Mouse (Mus musculus) bone marrow, adult 2 months (tissue): Measurements from ENCODE around the gene Setd1b. TPM values are rescaled to one million over a fixed set of nuclear protein-coding genes. Genes with fewer than 3 reads are reported as not detected.

Source experiments
- H3K27ac ChIP-seq: fragments of 200-500 bp; 2 replicates; pipeline ENCODE4 v1.5.1; 2012; ENCODE audit warnings: low read depth, mild to moderate bottlenecking, control low read depth, inconsistent platforms, low read length; ENCODE audit not compliant: control insufficient read depth, poor library complexity, insufficient read depth
- H3K4me1 ChIP-seq: fragments of 200-500 bp; 2 replicates; pipeline ENCODE4 v1.6.1; 2011; ENCODE audit warnings: low read length; ENCODE audit not compliant: control insufficient read depth, insufficient read depth
- H3K4me3 ChIP-seq: fragments of 200-500 bp; replicated peaks from 2 replicates; pipeline ENCODE3; 2011; ENCODE audit warnings: mild to moderate bottlenecking, low read depth, low read length, control low read depth; ENCODE audit not compliant: control insufficient read depth
- CTCF ChIP-seq: fragments of 200-500 bp; IDR thresholded peaks from 2 replicates; pipeline ENCODE4 v1.5.1; 2011; ENCODE audit warnings: low read length, control low read depth; ENCODE audit not compliant: control insufficient read depth, insufficient read depth
- POLR2A ChIP-seq: fragments of 200-500 bp; IDR thresholded peaks from 2 replicates; pipeline ENCODE4 v1.6.1; 2011; ENCODE audit warnings: low read depth, mild to moderate bottlenecking, control low read depth, low read length, borderline replicate concordance; ENCODE audit not compliant: control insufficient read depth
- WGBS: fragments of 180-500 bp; shearing (Covaris S2); methylation state at CpG from one replicate; pipeline ENCODE4 v1.1.7; 2018; 5-methylcytosine and 5-hydroxymethylcytosine counted together
- polyA plus RNA-seq: library from polyadenylated mRNA; stranded (reverse); fragments of >200 nt; gene quantifications from 2 replicates; pipeline ENCODE4 v1.2.4, GENCODE M21; 2011; ENCODE audit warnings: low replicate concordance; ENCODE audit not compliant: missing spikeins, insufficient read depth, insufficient read length

Gene Setd1b
- polyA plus RNA-seq, 1 experiment: 34.2 TPM

GRCm38 (mm10) chr5:123146357-123146756 is 4.4 kb downstream of the Setd1b start:
- Histone ChIP-seq H3K4me3 (no peak overlapping the region), H3K4me1 (peaks cover 3% of the 10 kb centered on the region), H3K27ac (no peak overlapping the region)
- TF ChIP-seq CTCF: no peak
- no peak for TF ChIP-seq POLR2A
- WGBS: 92% methylated on average over 11 of the region's 11 CpGs

DNA sequence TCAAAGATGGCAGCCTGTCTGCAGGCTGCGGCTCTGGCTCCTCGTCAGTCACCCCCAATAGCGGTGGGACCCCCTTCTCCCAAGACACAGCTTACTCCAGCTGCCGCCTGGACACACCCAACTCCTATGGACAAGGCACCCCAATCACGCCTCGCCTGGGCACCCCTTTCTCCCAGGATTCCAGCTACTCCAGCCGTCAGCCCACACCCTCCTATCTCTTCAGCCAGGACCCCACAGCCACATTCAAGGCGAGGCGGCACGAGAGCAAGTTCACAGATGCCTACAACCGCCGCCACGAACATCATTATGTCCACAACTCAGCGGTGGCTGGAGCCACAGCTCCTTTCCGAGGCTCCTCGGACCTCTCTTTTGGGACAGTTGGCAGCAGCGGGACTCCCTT is 5.6 kb downstream of the Setd1b start:
- TF ChIP-seq CTCF (no peak), POLR2A (no peak)
- 89% methylated on average over 17 of the region's 17 CpGs for WGBS
- H3K4me3 ChIP-seq: no peak overlapping the region
- H3K27ac ChIP-seq: no peak overlapping the region
- peaks cover 10% of the 10 kb centered on the region for H3K4me1 ChIP-seq

GRCm38 (mm10) chr5:123148073-123148722 is 6.2 kb downstream of the Setd1b start:
- peaks cover 15% of the 10 kb centered on the region for H3K4me1 ChIP-seq
- no peak overlapping the region for H3K27ac ChIP-seq
- TF ChIP-seq POLR2A (no peak), CTCF (no peak)
- WGBS: 92% methylated on average over 25 of the region's 25 CpGs
- H3K4me3 ChIP-seq: no peak overlapping the region

DNA sequence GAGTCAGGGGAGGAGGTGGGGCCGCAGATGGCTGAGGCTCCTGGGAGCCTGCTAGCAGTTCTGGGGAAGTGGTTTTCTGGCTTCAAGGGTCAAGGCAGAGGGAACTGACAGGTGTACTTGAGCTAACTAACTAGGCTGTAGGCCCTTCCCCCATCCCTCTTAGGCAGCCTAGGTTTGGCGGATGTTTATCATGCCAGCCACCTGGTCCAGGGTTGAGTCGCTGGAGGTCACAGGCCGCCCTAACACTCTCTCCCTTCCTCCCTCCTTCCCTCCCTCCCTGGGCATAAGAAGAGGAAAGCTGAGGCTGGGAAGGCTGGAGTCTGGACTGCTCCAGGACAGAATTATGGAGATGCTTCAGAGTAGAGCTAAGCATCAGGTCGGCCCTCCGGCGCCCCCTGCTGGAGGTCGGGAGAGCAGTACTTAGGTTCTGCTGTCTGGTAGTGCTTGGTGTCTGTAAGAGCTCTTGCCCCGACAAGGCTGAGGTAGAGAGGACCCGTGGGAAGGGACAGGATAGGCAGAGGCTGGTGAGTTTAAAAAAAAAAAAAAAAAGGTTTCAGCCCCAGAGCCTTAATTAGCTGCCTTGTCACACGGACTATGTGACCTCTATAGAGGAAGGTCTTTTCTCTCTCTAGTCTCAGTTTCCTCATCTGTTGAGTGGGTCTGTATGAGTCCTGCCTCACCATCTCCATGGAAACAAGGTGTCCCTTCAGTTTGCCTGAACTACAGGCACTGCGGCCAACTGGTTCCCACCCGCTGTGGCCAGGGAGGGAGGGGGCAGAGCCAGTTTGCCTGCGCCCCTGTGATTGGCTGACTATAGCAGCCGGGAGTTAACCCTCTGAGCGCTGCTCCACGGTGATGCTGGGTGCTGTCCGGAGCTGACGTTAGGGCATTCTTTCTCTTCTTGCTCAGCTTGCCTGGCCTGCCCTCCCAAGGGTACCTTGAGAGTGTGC is 7.7 kb downstream of the Setd1b start:
- TF ChIP-seq CTCF: peak; percentile 94
- TF ChIP-seq POLR2A: peak; percentile 53; the same call in 1 of the 2 replicates
- peak overlapping the region; percentile 94 for H3K27ac ChIP-seq
- 4% methylated on average over 19 of the region's 19 CpGs for WGBS
- peak overlapping the region; percentile 71 for H3K4me3 ChIP-seq
- H3K4me1 ChIP-seq: peaks cover 15% of the 10 kb centered on the region

DNA sequence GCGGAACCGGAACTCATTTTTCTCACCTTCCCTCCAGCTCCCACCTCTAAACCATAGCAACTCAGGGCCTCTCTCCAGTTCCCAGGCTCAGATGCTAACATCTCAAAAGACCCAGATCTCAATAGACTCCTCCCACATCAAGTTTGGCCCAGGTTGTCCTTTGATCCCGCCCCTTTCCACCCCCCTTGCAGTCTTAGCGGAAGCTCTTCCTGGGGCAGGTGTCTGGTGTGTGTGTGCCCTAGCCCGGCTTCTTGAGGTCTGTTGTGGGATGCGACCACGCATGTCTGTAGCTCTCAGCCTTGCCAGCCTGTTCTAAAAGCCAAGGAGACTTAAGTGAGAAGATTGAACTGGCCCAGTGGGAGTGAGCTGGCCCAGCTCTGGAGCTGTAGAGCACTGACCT is 8.6 kb downstream of the Setd1b start:
- TF ChIP-seq POLR2A (no peak), CTCF (no peak)

GRCm38 (mm10) chr5:123151077-123151476 is 9.1 kb downstream of the Setd1b start:
- peak overlapping the region; percentile 71 for H3K4me3 ChIP-seq
- H3K27ac ChIP-seq: peak overlapping the region; percentile 94
- WGBS: 5% methylated on average over 7 of the region's 7 CpGs
- peaks cover 15% of the 10 kb centered on the region for H3K4me1 ChIP-seq
- TF ChIP-seq POLR2A: peak; percentile 69; the same call in 1 of the 2 replicates
- no peak for TF ChIP-seq CTCF

More for the DNA sequence above, 8.6 kb downstream of the Setd1b start:
- 3% methylated on average over 7 of the region's 7 CpGs for WGBS
- Histone ChIP-seq H3K4me3 (peak overlapping the region; percentile 71), H3K4me1 (peaks cover 15% of the 10 kb centered on the region), H3K27ac (peak overlapping the region; percentile 94)

- Histone ChIP-seq H3K4me1 (peaks cover 15% of the 10 kb centered on the region), H3K27ac (peak overlapping the region; percentile 45), H3K4me3 (no peak overlapping the region)
- TF ChIP-seq POLR2A: no peak; the same call in 1 of the 2 replicates
- no peak for TF ChIP-seq CTCF
- WGBS: 86% methylated on average over 19 of the region's 19 CpGs
These were observed 9.8 kb downstream of the Setd1b start for GRCm38 (mm10) chr5:123151707-123152362.

- 15% methylated on average over 1 of the region's 1 CpGs for WGBS
- peaks cover 15% of the 10 kb centered on the region for H3K4me1 ChIP-seq
- H3K4me3 ChIP-seq: peak overlapping the region; percentile 22
- H3K27ac ChIP-seq: peak overlapping the region; percentile 37; the same call in 1 of the 2 replicates
- TF ChIP-seq CTCF (no peak), POLR2A (no peak)
These were observed 10.9 kb downstream of the Setd1b start for GRCm38 (mm10) chr5:123152901-123153300.
